8 mouse cellular contexts compared by ENCODE assay signal in the genomic region with DNA sequence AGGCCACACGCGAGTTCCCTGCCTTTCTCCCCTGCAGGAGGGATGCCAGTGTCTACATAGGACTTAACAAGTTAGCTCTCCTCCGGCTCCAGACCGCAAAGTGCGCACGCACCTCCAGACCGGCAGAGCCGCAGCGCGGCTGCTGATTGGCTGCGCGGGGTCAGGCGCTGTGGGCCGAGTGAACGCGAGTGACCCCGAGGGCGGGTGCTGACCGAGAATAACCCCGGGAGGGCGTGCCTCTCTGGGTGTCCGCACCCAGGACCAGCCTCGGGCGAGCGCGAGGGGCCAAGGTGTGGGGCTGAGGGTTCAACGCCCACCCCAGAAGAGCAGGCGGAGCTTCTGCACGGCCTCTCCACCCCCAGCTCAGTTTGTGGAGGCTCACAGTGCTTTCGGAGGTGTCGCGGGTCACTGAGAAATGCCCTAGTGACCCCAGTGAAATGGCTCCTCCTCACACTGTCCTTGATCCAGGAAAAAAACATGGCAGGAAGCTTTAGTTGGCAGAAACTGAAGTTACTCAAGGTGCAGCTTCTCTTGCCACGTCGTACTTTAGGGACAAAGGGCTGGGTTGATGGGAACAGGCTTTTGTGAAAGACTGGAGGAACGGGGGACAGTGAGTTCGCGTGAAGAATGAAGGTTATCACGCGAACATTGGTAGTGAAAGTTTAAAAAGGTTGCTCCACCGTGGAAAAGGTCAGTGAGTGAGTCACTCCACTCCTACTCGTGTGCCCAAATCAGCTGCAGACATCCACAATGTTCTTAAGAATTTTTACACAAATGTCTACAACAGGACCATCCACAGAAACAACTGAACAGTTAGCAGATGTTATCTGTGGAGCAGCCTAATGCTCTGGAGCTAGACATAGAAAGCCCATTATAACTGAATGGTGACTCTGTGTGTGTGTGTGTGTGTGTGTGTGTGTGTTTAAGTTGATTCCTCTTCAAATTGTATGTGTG. TPM values are rescaled to one million over a fixed set of nuclear protein-coding genes. Genes with fewer than 3 reads are reported as not detected.
DNase-seq lines count a peak whose midpoint lies in the region; ATAC-seq lines count a peak whose summit lies in the region.

No protein-coding gene starts in this region.

- no peaks in the 10 kb centered on the region for H3K36me3 ChIP-seq in hindbrain, embryonic 11.5 days (ENCODE audit: control insufficient read depth, insufficient read depth, low read length)
- H3K36me3 ChIP-seq in lung, embryonic 16.5 days (ENCODE audit: control insufficient read depth, insufficient read depth, low read length) = no peaks in the 10 kb centered on the region

- H3K27me3 ChIP-seq in hindbrain, embryonic 11.5 days (ENCODE audit: control insufficient read depth, insufficient read depth, low read length) = no peaks in the 10 kb centered on the region
- no peaks in the 10 kb centered on the region for H3K27me3 ChIP-seq in lung, embryonic 16.5 days (ENCODE audit: control insufficient read depth, insufficient read depth, low read depth, low read length)

- ATAC-seq in hindbrain, embryonic 11.5 days (ENCODE audit: low FRiP score) = peak; percentile 97
- peak; percentile 97 for ATAC-seq in lung, embryonic 16.5 days (ENCODE audit: low read depth)

- peak overlapping the region; percentile 67 for H3K27ac ChIP-seq in hindbrain, embryonic 11.5 days (ENCODE audit: low read depth, low read length)
- peak overlapping the region; percentile 73 for H3K27ac ChIP-seq in lung, embryonic 16.5 days (ENCODE audit: low read length)

- H3K9me3 ChIP-seq in hindbrain, embryonic 11.5 days (ENCODE audit: control insufficient read depth, low read length) = no peaks in the 10 kb centered on the region
- no peaks in the 10 kb centered on the region for H3K9me3 ChIP-seq in lung, embryonic 16.5 days (ENCODE audit: control insufficient read depth, low read length)

- H3K9ac ChIP-seq in hindbrain, embryonic 11.5 days (ENCODE audit: low read depth, low read length) = peak overlapping the region; percentile 47
- peak overlapping the region; percentile 70 for H3K9ac ChIP-seq in lung, embryonic 16.5 days (ENCODE audit: low read length)

- DNase-seq in MN1 (ENCODE audit: low spot score) = peak; percentile 94
- DNase-seq in cerebellum, adult 9-11 months = peak; percentile 94
- DNase-seq in frontal cortex, adult 2 months (ENCODE audit: extremely low spot score in 1 of 2, low spot score in 1 of 2) = peak; percentile 76 to 91
- DNase-seq in hindbrain, embryonic 11.5 days (ENCODE audit: low spot score) = peak; percentile 93
- peak; percentile 93 for DNase-seq in layer of hippocampus, adult 9-11 months
- peak; percentile 91 for DNase-seq in ovary, adult 18-20 months (ENCODE audit: low spot score)
- DNase-seq in thymus, postnatal 0 days (ENCODE audit: low spot score) = peak; percentile 95

- peak overlapping the region; percentile 39 for H3K4me3 ChIP-seq in hindbrain, embryonic 11.5 days (ENCODE audit: low read depth, low read length)
- peak overlapping the region; percentile 70 for H3K4me3 ChIP-seq in lung, embryonic 16.5 days (ENCODE audit: low read length)

- 5% methylated on average over 41 of the region's 41 CpGs for WGBS in hindbrain, embryonic 11.5 days
- WGBS in lung, embryonic 16.5 days = 3% methylated on average over 41 of the region's 41 CpGs

- H3K4me2 ChIP-seq in hindbrain, embryonic 11.5 days (replicated peaks; ENCODE audit: low read depth, low read length) = peak overlapping the region; percentile 57
- peak overlapping the region; percentile 77 for H3K4me2 ChIP-seq in lung, embryonic 16.5 days (ENCODE audit: low read depth, low read length)

- no peaks in the 10 kb centered on the region for H3K4me1 ChIP-seq in hindbrain, embryonic 11.5 days (replicated peaks; ENCODE audit: control insufficient read depth, insufficient read depth, low read length)
- H3K4me1 ChIP-seq in lung, embryonic 16.5 days (replicated peaks; ENCODE audit: control insufficient read depth, insufficient read depth, low read length) = peaks cover 12% of the 10 kb centered on the region

RNA-seq across cellular contexts. Expression of a gene that starts 18.9 kb away (rescaled TPM):
- polyA plus RNA-seq in frontal cortex, adult 2 months (2012; rRNA removed) = 111 and 161 TPM in 2 replicates
- 11.2 and 11.8 TPM in 2 replicates for polyA plus RNA-seq in hindbrain, embryonic 11.5 days (2014; fragmentation: Nextera tagmentation; extraction: Ambion mirVana)
- polyA plus RNA-seq in lung, embryonic 16.5 days (2015; fragmentation: Nextera tagmentation; extraction: Ambion mirVana) = 2.3 and 2.7 TPM in 2 replicates
- 1.0 and 1.5 TPM in 2 replicates for polyA plus RNA-seq in thymus, postnatal 0 days (2015; fragmentation: Nextera tagmentation; extraction: Ambion mirVana)

RNA-seq across cellular contexts. Expression of a gene that starts 55.9 kb away (rescaled TPM):
- 0.27 and 0.30 TPM in 2 replicates for polyA plus RNA-seq in frontal cortex, adult 2 months (2012; rRNA removed)
- 0.06 TPM in 1 of 2 replicates, not detected in the other for polyA plus RNA-seq in hindbrain, embryonic 11.5 days (2014; fragmentation: Nextera tagmentation; extraction: Ambion mirVana)
- 0.40 and 0.49 TPM in 2 replicates for polyA plus RNA-seq in lung, embryonic 16.5 days (2015; fragmentation: Nextera tagmentation; extraction: Ambion mirVana)
- 0.18 TPM in 2 replicates for polyA plus RNA-seq in thymus, postnatal 0 days (2015; fragmentation: Nextera tagmentation; extraction: Ambion mirVana)

Comparison
In these comparisons a context has a peak if more than half of its experiments do, and no peak if none do; other contexts are left out.
1. Peak in every context shown above with its lines: DNase-seq, ATAC-seq, H3K4me3 ChIP-seq and H3K27ac ChIP-seq.